Mouse (Mus musculus) urinary bladder, postnatal 36 days (tissue): ENCODE measurements at regions not wholly inside any gene's neighbourhood (a gene's known extent, or its start where the extent isn't known, plus 50 kb on each side); places are given as distances from the start of the nearest gene placed in this dataset.
A peak's percentile ranks its signal among the peaks of the same experiment; 100 is the strongest.

ENCODE experiments used
- DNase-seq, 2 experiments: peaks; one replicate each; pipeline ENCODE4 v3.0.0; 2022; ENCODE audit warnings: low spot score in 2 of 2, mixed read lengths in 1 of 2

DNA sequence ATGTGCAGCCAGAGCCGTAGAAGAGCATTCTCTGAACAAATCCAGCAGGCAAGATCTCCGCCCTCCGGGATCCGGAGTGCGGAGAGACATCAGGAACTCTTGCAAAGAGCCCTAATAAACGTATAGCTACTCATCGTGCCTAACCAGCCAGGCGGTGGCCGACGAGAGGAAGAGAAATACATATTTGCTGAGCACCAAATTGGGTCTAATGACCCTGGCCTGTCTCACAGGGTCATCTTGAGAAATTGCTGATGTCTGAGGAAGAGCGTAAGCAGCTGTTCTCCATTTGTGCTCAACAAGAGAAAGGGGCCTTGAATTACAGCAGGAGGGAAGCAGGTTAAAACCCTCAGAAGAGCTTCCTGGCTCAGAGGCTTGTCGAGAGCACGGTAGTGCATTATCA lies 92.8 kb upstream of the Zfp703 start:
- DNase-seq: no peak

GRCm38 (mm10) chr8:26885365-26885764 lies 91.8 kb upstream of the Zfp703 start:
- no peak for DNase-seq

GRCm38 (mm10) chr8:26886783-26887486 lies 90.2 kb upstream of the Zfp703 start:
- DNase-seq: peak in 1 of 2 experiments; percentile 25

DNA sequence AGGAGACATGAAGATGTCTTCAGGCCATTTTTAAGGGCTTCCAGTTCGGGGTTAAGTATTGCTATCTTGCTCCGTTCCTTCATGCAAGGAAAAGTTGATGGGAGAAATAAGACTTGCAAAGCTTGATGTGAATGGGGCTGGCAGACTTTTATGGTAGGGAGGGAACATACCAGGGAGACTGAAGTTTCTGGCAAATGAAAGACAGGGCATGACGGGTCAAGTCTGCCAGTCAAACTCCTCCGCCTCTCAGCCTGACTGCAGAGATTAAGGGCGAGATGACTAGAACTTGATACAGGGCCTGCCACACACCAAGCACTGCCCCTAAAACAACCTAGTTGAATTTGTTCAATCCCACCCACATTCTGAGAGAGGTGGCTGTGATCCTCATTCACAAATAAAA lies 89.6 kb upstream of the Zfp703 start:
- no peak for DNase-seq

GRCm38 (mm10) chr8:26888050-26888449 lies 89.1 kb upstream of the Zfp703 start:
- no peak for DNase-seq

- DNase-seq: no peak
Measured at GRCm38 (mm10) chr8:26891881-26892280, 85.2 kb upstream of the Zfp703 start.

DNA sequence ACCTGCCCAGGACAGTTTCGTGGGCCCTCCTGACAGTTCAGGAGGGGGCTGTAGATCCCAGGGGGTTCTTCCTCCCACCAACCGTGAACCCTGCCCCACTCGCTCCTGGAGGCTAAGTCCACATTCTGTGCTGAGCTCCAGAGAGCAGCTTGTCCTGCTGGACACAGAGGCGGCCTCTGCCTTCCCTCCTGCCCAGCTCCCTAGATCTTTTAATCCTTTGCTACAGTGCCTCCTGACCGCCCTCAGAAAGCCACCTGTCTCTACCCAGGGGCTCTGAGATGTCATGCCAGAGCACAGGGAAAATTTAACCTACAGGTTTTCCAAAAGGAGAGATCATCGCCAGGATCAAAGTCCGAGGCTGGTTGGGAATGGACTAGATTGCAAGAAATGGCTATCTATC lies 84.7 kb upstream of the Zfp703 start:
- no peak for DNase-seq

DNA sequence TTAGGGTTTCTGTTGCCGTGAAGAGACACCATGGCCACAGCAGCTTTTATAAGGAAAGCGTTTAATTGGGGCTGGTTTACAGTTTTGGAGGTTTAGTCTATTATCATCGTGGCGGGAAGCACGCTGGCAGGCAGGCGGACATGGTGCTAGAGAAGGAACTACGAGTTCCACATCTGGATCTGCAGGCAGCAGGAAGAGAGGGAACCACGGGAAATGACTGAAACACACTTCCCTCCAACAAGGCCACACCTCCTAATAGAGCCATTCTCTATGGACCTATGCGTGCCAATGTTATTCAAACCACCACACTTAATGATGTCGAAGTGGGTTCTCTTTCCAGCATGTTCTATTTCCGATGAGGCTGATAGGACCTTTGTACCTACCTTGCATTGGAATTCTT lies 81.3 kb upstream of the Zfp703 start:
- DNase-seq: no peak

- no peak for DNase-seq
Measured at GRCm38 (mm10) chr8:26903289-26903688, 73.8 kb upstream of the Zfp703 start.

DNA sequence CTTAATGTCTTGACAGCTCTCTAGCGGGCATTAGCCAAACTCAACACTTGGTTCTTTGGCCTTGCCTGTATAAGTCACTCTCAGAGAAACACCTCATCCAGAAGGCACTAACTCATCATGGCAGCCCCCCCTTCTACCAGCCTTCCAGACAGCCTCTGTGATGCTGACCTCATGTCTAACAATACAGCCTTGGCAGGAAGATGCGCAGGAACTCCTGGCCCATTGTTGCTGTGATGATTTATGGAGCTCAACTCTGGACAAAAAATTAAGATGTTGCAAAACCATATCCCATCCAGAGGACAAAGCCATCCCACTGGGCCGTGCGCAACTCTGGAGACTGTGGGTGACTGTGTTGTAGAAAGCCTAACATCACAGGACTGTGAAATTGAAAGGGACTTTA lies 70.9 kb upstream of the Zfp703 start:
- DNase-seq: no peak

- no peak for DNase-seq
Measured at GRCm38 (mm10) chr8:26907347-26908170, 69.6 kb upstream of the Zfp703 start.

- no peak for DNase-seq
Measured at GRCm38 (mm10) chr8:26910186-26910585, 66.9 kb upstream of the Zfp703 start.

- DNase-seq: peak in 1 of 2 experiments; percentile 15
Measured at GRCm38 (mm10) chr8:26913562-26914529, 63.3 kb upstream of the Zfp703 start.

DNA sequence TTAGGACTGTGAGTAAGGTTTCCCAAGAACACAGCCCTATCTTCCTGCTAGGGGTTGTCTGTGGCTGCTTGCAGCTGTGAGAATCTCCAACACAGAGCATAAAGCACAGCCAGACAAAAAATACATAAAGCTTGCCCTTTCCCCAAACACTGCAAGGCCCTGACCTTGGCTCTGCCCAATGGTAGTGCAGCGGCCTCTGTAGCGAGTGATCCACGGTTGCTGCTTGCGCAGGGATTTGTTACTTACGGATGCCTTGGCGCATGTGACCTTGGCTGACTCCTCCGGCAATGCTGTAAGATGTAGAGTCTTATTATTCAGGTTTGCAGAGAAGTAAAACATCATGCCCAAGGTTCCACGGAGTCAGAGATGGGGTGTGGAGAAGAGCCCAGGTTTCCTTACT lies 61.4 kb upstream of the Zfp703 start:
- DNase-seq: no peak

DNA sequence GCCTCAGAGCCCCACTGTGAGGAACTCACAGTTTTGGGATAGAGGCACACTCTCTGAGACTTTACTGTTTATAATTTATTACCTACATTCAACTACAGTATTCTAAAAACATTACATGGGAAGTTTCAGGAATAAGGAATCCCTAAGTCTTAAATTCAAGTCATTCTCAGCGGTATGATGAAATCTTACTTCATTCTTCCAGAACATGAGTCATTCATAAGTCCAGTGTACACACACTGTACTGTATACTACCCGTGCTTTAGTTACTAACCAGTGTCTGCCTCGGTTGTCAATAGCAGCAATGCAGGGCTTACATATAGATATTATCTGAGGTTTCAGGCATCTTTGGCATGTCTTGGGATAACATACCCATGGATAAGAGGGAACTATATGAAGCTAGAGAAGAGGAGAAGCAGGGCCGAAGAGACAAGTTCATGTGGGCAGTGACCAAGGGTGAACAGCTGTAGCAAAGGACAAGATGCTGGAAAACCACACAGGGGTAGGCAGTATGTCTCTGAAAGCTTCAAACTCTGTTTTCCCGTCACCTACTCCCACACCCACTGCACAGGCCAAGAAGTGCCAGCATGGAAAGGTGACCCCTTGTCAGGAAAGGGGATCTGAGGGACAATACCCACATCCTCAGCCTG lies 55.5 kb upstream of the Zfp703 start:
- no peak for DNase-seq

DNA sequence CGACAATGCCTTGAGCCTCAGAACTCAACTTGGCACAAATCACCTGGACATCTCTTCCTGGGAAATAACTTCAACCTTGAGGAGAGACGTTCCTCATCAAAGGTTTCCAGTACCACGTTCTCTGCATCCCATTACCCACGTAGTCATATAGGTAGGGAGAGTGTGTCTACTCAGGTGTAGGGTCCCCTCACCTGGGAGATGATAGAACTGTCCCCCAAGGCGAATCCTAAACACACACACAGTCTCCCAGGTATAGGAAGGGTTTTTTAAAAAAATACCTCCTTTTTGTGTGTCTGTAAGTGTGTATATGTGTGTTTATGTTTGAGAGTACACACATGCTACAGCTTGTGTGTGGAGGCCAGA lies 55.0 kb upstream of the Zfp703 start:
- no peak for DNase-seq

DNA sequence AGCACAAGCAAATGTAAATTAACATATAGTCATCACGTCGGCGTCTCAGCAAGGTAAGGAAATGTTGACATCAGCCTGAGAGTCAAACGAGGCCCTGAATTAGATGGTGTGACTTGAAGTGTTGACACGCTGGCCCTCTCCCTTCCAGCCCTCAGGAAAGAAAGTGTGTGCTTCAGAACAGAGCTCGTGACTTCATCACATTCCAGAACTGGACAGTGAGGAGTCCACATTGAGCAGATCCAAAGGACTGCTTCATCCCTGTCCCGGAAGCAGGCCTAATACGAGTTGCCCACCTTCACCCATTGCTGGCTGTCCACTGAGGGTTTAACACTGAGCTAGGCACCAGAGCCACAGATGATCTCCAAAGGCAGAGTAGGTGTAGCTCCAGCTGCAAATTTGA lies 54.0 kb upstream of the Zfp703 start:
- DNase-seq: no peak
